Mouse (Mus musculus) ZHBTc4 (cell line): ENCODE data around the gene H2al1f.
"Not testable (repeated sequence)": the region's sequence is repeated elsewhere in the genome, so short reads cannot be mapped to it uniquely, and the experiment has no call there.

Experiments used
- DNase-seq: peaks from one replicate; pipeline ENCODE4 v3.0.0-alpha.2; 2011; ENCODE audit warnings: low read depth, low spot score

The H2al1f gene

GRCm38 (mm10) chrX:11314858-11315257 is at the start of gene H2al1f:
TSS of gene H2al1f (plus strand) at chrX:11315158.
- DNase-seq: not testable (repeated sequence)

GRCm38 (mm10) chrX:11267791-11268190 is 47.2 kb upstream of the H2al1f start:
- no peak for DNase-seq

- DNase-seq: no peak
These were observed 45.9 kb upstream of the H2al1f start for GRCm38 (mm10) chrX:11269074-11269473.

GRCm38 (mm10) chrX:11273190-11273589 is 41.8 kb upstream of the H2al1f start:
- no peak for DNase-seq

GRCm38 (mm10) chrX:11277083-11277482 is 37.9 kb upstream of the H2al1f start:
- no peak for DNase-seq

GRCm38 (mm10) chrX:11280741-11281140 is 34.2 kb upstream of the H2al1f start:
- DNase-seq: no peak

GRCm38 (mm10) chrX:11288306-11288882 is 26.6 kb upstream of the H2al1f start:
- DNase-seq: peak; percentile 2

GRCm38 (mm10) chrX:11289244-11289643 is 25.7 kb upstream of the H2al1f start:
- peak; percentile 59 for DNase-seq

GRCm38 (mm10) chrX:11298957-11299356 is 16.0 kb upstream of the H2al1f start, which contains the start of gene H2al1a:
TSS of gene H2al1a (plus strand) at chrX:11299257.
- DNase-seq: not testable (repeated sequence)

GRCm38 (mm10) chrX:11302132-11302531 is 12.8 kb upstream of the H2al1f start, which contains the start of gene H2al1b:
TSS of gene H2al1b (plus strand) at chrX:11302432.
- not testable (repeated sequence) for DNase-seq

GRCm38 (mm10) chrX:11305355-11305754 is 9.6 kb upstream of the H2al1f start, which contains the start of gene H2al1c:
TSS of gene H2al1c (plus strand) at chrX:11305655.
- DNase-seq: not testable (repeated sequence)

GRCm38 (mm10) chrX:11308524-11308923 is 6.4 kb upstream of the H2al1f start, which contains the start of gene H2al1d:
TSS of gene H2al1d (plus strand) at chrX:11308824.
- DNase-seq: not testable (repeated sequence)

GRCm38 (mm10) chrX:11311634-11312033 is 3.3 kb upstream of the H2al1f start, which contains the start of gene H2al1e:
TSS of gene H2al1e (plus strand) at chrX:11311934.
- DNase-seq: not testable (repeated sequence)

GRCm38 (mm10) chrX:11317956-11318355 is 3.0 kb downstream of the H2al1f start, which contains the start of gene H2al1g:
TSS of gene H2al1g (plus strand) at chrX:11318256.
- not testable (repeated sequence) for DNase-seq

GRCm38 (mm10) chrX:11321192-11321591 is 6.2 kb downstream of the H2al1f start, which contains the start of gene H2al1h:
TSS of gene H2al1h (plus strand) at chrX:11321492.
- not testable (repeated sequence) for DNase-seq

GRCm38 (mm10) chrX:11324359-11324758 is 9.4 kb downstream of the H2al1f start, which contains the start of gene H2al1i:
TSS of gene H2al1i (plus strand) at chrX:11324659.
- not testable (repeated sequence) for DNase-seq

GRCm38 (mm10) chrX:11327522-11327921 is 12.6 kb downstream of the H2al1f start, which contains the start of gene H2al1j:
TSS of gene H2al1j (plus strand) at chrX:11327822.
- DNase-seq: not testable (repeated sequence)

- no peak for DNase-seq
These were observed 30.8 kb downstream of the H2al1f start for GRCm38 (mm10) chrX:11345762-11346161.

- no peak for DNase-seq
These were observed 31.8 kb downstream of the H2al1f start for GRCm38 (mm10) chrX:11346756-11347155.

- no peak for DNase-seq
These were observed 45.9 kb downstream of the H2al1f start for GRCm38 (mm10) chrX:11360823-11361222.

- no peak for DNase-seq
These were observed 46.3 kb downstream of the H2al1f start for GRCm38 (mm10) chrX:11361261-11361660.

GRCm38 (mm10) chrX:11363890-11364289 is 48.9 kb downstream of the H2al1f start:
- peak; percentile 1 for DNase-seq
